Mouse (Mus musculus): ENCODE results near the gene Slc35b1. TPM values are rescaled to one million over a fixed set of nuclear protein-coding genes. Genes with fewer than 3 reads are reported as not detected.

Slc35b1 gene
- polyA plus RNA-seq (2015; fragmentation: Nextera tagmentation; extraction: Ambion mirVana): 121 and 127 TPM in 2 replicates

DNA sequence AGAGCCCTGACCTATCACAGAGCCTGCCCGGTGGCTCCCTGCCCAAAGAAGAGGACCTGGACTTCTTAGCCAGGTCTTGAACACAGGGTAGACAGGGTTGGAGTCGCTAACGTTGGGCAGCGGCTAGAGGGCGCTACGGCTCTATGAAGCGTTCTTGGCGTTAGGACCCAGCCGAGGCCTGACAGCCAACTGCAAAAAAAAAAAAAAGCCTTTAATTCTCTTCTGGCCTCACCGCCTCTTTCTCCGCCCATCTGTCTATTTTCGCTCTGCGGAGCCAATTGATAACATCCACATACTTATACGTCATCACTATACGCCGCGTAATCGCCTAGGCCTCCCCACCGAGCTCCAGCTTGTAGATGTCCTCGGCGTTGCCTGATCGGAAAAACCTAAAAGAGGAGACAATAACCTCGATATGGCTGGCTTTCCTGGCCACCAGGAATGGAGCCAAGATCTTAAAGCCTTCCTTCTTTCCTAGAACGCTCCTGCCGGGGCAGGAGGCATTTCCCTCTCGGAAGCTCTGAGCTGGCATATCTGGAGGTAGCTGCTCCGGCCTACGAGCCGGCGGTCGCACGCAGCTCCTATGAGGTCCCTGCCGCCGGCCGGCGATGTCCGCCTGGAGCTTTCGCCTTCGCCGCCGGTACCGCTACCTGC is at the start of gene Slc35b1:
Gene Slc35b1 (plus strand): TSS at position 374 of the 654 bp plus-strand sequence.
- peak; percentile 96 for ATAC-seq (ENCODE audit: low FRiP score, low read depth)
- under 1% methylated on average over 42 of the region's 42 CpGs for WGBS
- Histone ChIP-seq H3K9ac (peak within 1 kb of the TSS; percentile 88), H3K27me3 (no peaks in the 10 kb centered on the region), H3K4me1 (peaks cover 12% of the 10 kb centered on the region), H3K27ac (peak within 1 kb of the TSS; percentile 82), H3K4me2 (replicated peaks) (peak within 1 kb of the TSS; percentile 74), H3K36me3 (peaks cover 63% of the 10 kb centered on the region), H3K9me3 (no peaks in the 10 kb centered on the region), H3K4me3 (peak within 1 kb of the TSS; percentile 94)

DNA sequence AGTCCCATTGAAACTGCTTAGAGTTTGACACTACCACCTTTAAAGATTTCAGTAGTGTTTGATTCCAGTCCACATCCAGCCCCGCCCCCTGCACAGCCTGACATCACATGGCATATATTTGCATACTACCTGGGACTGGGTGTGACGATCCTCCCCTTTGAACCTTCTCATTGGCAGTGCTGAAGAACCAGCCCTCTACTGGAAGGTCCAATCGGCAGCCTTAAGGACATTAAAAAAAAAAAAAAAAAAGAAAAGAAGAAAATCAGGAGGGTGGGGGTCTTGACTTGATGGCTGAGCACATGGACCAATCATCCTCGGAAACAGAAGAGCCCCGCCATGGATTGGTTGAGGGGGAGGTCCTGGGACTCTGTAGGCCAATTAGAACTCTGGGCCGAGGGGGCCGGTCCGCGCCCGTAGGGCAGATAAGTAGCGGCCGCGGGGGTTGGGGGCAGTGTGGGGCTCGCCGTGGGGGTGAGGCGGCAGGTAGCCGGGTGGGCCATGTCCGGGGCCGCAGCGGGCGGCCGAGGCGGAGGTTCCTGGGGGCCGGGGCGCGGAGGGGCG is 47.8 kb upstream of the Slc35b1 start, which contains the start of gene Fam117a:
Gene Fam117a (plus strand): TSS at position 451 of the 561 bp plus-strand sequence.
- peak within 1 kb of the TSS; percentile 72 for H3K27ac ChIP-seq
- H3K9me3 ChIP-seq: no peaks in the 10 kb centered on the region
- no peaks in the 10 kb centered on the region for H3K27me3 ChIP-seq
- peak within 1 kb of the TSS; percentile 94 for H3K4me3 ChIP-seq
- peak; percentile 99 for ATAC-seq (ENCODE audit: low FRiP score, low read depth)
- H3K36me3 ChIP-seq: no peaks in the 10 kb centered on the region
- under 1% methylated on average over 26 of the region's 27 CpGs for WGBS
- peaks cover 41% of the 10 kb centered on the region for H3K4me1 ChIP-seq
- peak within 1 kb of the TSS; percentile 78 for H3K4me2 ChIP-seq (replicated peaks)
- H3K9ac ChIP-seq: peak within 1 kb of the TSS; percentile 88

DNA sequence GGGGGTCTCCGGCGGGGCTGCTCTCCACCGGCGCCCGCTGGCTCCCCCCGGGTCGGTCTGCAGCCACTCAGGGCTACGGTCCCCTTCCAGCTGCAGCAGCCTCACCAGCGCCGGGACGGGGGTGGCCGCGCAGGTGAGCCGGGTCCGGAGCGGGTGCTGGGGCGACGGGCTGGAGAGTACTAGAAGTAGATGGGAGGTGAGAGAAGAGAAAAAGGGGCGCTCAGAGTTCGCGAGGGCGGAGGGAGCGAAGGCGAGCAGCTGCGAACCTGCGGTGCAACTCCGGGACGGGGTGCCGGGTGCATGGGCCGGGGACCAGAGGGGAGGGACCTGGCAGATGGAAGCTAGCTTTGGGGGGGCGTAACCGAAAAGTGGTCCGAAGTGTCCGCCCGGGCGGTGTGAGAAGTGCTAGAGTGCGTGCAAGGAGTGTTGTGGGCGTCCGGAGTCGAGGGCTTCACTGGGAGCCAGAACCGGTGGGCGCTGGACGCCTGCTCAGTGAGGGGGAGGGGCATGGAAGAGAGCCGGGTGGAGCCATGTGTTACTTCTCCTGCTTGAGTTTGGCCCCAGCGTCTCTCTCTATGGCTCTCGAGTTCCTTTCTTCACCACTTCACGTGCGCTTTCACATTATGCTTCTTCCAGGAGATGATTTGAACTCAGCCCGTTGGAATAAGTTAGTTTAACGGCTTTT is 47.2 kb upstream of the Slc35b1 start:
- Histone ChIP-seq H3K4me3 (peak overlapping the region; percentile 94), H3K27me3 (no peaks in the 10 kb centered on the region), H3K4me1 (peaks cover 41% of the 10 kb centered on the region), H3K9ac (peak overlapping the region; percentile 88), H3K4me2 (replicated peaks) (peak overlapping the region; percentile 78), H3K27ac (peak overlapping the region; percentile 72), H3K9me3 (no peaks in the 10 kb centered on the region), H3K36me3 (no peaks in the 10 kb centered on the region)
- ATAC-seq (ENCODE audit: low FRiP score, low read depth): peak; percentile 58
- under 1% methylated on average over 50 of the region's 50 CpGs for WGBS

DNA sequence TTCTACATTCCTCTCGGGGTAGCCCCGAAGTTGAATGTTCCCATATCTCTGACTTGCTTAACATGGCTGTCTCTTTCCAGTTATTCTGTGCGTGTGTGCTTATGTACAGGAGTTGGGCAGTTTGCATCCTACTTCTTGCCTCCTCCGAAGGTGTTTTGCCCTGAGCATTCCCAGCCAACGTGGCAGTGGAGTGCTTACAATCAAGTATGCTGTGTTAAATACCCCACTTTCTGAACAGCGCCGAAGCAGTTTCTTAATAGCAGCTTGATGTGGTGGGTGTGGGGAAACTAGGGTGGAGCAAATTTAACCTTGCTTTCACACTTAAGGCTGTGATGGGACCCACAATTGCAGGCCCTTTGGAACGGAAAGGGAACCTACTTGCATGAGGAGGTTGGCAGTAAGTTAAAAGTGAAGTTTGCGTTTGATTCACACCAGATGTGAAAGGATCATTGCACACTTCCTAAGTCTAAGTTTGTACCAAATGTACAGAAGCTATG is 46.6 kb upstream of the Slc35b1 start:
- H3K4me3 ChIP-seq: peak overlapping the region; percentile 94
- no peaks in the 10 kb centered on the region for H3K36me3 ChIP-seq
- peaks cover 44% of the 10 kb centered on the region for H3K4me1 ChIP-seq
- peak overlapping the region; percentile 72; the same call in 1 of the 2 replicates for H3K27ac ChIP-seq
- 3% methylated on average over 9 of the region's 9 CpGs for WGBS
- H3K27me3 ChIP-seq: no peaks in the 10 kb centered on the region
- H3K4me2 ChIP-seq (replicated peaks): peak overlapping the region; percentile 78
- peak overlapping the region; percentile 88 for H3K9ac ChIP-seq
- no peaks in the 10 kb centered on the region for H3K9me3 ChIP-seq
- ATAC-seq (ENCODE audit: low FRiP score, low read depth): no peak

DNA sequence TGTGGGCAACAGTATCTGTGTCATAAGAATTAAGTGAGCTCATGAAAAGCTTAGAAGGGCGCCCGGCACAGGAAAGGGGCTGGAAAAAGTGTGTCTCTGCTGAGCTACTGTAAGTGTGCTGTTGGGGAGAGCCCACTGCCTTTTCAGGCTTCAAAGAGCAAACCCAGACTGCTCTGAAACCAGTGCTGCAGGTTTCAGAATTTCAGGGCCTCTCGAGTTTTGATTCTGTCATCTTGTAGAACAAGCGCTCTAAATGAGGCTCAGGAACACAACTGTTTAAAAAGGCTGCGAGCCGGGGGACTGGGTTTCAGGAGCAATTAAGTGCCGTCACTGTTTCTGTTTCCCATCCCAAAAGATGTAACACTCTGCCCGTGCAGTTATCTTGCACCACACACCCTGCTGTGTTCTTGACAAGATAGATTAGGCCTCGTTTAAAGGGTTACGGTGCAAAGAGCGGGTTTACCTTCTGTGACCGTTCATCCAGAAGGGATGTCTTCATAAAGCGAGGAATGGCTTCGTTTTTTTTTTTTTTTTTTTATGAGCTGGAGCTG is 44.9 kb upstream of the Slc35b1 start:
- peaks cover 61% of the 10 kb centered on the region for H3K4me1 ChIP-seq
- H3K9ac ChIP-seq: peak overlapping the region; percentile 15; the same call in 1 of the 2 replicates
- H3K4me2 ChIP-seq (replicated peaks): peak overlapping the region; percentile 78
- no peaks in the 10 kb centered on the region for H3K27me3 ChIP-seq
- H3K36me3 ChIP-seq: no peaks in the 10 kb centered on the region
- H3K4me3 ChIP-seq: peak overlapping the region; percentile 94
- H3K27ac ChIP-seq: peak overlapping the region; percentile 76; the same call in 1 of the 2 replicates
- no peaks in the 10 kb centered on the region for H3K9me3 ChIP-seq
- ATAC-seq (ENCODE audit: low FRiP score, low read depth): no peak
- 7% methylated on average over 14 of the region's 14 CpGs for WGBS

DNA sequence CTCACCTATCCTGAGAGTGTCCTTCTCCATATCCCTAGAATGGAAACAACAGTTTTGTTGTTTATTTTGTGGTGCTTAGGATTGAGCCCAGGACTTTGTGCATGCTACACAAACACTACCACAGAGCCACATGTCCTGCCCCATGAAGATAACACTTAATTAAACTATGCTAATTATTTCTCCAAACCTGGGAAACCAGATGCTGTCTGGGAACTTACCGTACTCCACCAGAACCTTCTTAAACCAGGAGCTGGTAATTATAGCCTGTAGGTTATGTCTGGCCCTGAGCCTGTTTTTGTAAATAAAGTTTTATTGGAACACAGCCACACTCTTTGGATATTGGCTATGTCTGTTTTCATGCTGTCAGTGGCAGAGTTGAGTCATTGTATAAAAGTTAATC is 44.2 kb upstream of the Slc35b1 start:
- WGBS: 33% methylated on average over 1 of the region's 1 CpGs
- Histone ChIP-seq H3K9me3 (no peaks in the 10 kb centered on the region), H3K4me2 (replicated peaks) (peak overlapping the region; percentile 78), H3K4me1 (peaks cover 67% of the 10 kb centered on the region), H3K36me3 (no peaks in the 10 kb centered on the region), H3K27me3 (no peaks in the 10 kb centered on the region), H3K4me3 (0 out of 2 replicates have a peak overlapping the region, but pooled peaks have one; percentile 94), H3K27ac (peak overlapping the region; percentile 76; the same call in 1 of the 2 replicates), H3K9ac (0 out of 2 replicates have a peak overlapping the region, but pooled peaks have one; percentile 15)
- ATAC-seq (ENCODE audit: low FRiP score, low read depth): no peak

DNA sequence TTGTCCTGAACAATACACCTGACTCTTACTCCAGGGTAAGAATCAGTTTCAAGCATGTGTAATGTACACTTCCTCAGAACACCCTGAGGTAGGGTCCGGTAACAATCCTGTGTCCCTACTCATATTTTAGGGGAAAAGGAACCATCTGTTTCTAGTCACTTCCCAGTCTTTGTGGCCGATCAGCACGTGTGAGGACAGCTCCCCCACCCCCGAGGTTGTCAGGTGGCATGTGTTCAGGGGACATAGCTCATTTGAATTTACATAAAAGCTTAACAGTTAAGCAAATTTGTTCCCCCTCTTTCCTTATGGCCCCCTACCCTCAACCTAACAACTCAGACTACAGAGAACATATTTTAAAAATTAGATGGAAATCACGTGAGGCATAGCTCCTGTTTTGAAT is 43.8 kb upstream of the Slc35b1 start:
- peak overlapping the region; percentile 76; the same call in 1 of the 2 replicates for H3K27ac ChIP-seq
- no peaks in the 10 kb centered on the region for H3K36me3 ChIP-seq
- 17% methylated on average over 5 of the region's 5 CpGs for WGBS
- H3K4me3 ChIP-seq: 0 out of 2 replicates have a peak overlapping the region, but pooled peaks have one; percentile 94
- no peak overlapping the region for H3K9ac ChIP-seq
- ATAC-seq (ENCODE audit: low FRiP score, low read depth): no peak
- H3K27me3 ChIP-seq: no peaks in the 10 kb centered on the region
- no peaks in the 10 kb centered on the region for H3K9me3 ChIP-seq
- H3K4me2 ChIP-seq (replicated peaks): peak overlapping the region; percentile 78; the same call in 1 of the 2 replicates
- peaks cover 69% of the 10 kb centered on the region for H3K4me1 ChIP-seq

DNA sequence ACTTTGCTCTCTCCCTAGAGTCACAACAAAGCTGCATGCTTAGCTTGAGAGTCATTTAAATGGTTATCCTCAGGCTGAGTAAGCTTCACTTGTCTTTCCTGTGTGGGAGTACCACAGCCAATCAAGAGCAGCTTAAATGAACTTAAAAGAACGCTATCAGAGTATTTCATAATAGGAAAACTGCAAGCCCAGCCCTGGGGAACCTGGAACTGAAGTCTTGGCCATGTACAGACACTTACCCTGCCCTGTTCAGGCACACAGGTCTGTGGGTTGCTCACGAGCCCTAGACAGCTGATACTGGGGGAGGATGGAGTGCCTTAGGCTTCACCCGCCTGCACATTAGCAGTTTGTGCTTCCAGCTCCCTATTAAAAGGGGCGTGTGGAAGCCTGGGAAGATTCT is 41.3 kb upstream of the Slc35b1 start:
- WGBS: 53% methylated on average over 4 of the region's 4 CpGs
- Histone ChIP-seq H3K27ac (no peak overlapping the region), H3K36me3 (peaks cover 14% of the 10 kb centered on the region), H3K27me3 (no peaks in the 10 kb centered on the region), H3K9me3 (no peaks in the 10 kb centered on the region), H3K4me1 (peaks cover 57% of the 10 kb centered on the region), H3K4me3 (no peak overlapping the region), H3K9ac (no peak overlapping the region), H3K4me2 (replicated peaks) (no peak overlapping the region)
- no peak for ATAC-seq (ENCODE audit: low FRiP score, low read depth)

DNA sequence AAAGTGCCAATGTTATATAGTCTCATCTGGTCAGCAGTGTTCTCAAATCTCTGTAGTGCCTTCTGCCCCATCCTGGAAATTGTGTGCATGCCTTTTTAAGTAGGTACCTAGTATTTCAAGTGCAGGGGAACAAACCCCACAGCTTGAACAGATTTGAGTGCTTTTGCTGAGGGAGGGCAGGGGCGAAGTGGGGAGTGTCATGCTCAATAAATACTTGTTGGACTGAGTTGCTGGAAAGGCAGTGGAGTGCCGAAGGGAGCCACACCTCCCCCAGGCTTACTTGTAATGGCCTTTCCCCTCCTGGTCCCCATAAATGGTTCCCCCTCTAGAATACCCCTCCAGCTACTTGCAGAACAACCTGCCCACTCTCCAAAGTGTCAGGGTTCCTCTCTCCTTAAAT is 40.3 kb upstream of the Slc35b1 start:
- Histone ChIP-seq H3K4me1 (peaks cover 47% of the 10 kb centered on the region), H3K27ac (no peak overlapping the region; the same call in 1 of the 2 replicates), H3K27me3 (no peaks in the 10 kb centered on the region), H3K36me3 (peaks cover 24% of the 10 kb centered on the region), H3K9me3 (no peaks in the 10 kb centered on the region), H3K4me3 (no peak overlapping the region), H3K9ac (0 out of 2 replicates have a peak overlapping the region, but pooled peaks have one; percentile 19), H3K4me2 (replicated peaks) (no peak overlapping the region)
- ATAC-seq (ENCODE audit: low FRiP score, low read depth): no peak
- 21% methylated on average over 2 of the region's 2 CpGs for WGBS

DNA sequence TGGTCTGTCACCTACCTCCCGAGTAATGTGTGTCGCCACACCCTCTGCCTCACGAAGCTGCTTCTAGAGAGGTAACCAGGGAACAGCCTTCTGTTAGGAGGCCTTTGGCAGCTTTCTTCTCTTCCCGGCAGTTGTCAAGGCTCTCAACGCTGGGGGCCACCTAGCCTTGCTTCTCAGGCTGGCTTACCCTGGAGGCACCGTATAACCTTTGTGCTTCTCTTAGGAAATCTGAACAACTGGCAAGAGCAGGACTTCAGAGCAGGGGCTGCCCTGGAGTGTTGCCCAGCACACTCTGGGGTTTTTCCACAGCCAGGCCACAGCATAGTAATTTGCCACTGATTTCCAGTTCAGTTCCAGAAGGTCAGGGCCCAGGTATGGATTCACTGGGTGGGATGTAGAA is 34.2 kb upstream of the Slc35b1 start:
- H3K27me3 ChIP-seq: no peaks in the 10 kb centered on the region
- no peak for ATAC-seq (ENCODE audit: low FRiP score, low read depth)
- no peaks in the 10 kb centered on the region for H3K9me3 ChIP-seq
- peak overlapping the region; percentile 33; the same call in 1 of the 2 replicates for H3K27ac ChIP-seq
- H3K9ac ChIP-seq: no peak overlapping the region
- H3K4me3 ChIP-seq: no peak overlapping the region
- no peak overlapping the region for H3K4me2 ChIP-seq (replicated peaks)
- H3K4me1 ChIP-seq: peaks cover 9% of the 10 kb centered on the region
- peaks cover 34% of the 10 kb centered on the region for H3K36me3 ChIP-seq
- 58% methylated on average over 6 of the region's 6 CpGs for WGBS

DNA sequence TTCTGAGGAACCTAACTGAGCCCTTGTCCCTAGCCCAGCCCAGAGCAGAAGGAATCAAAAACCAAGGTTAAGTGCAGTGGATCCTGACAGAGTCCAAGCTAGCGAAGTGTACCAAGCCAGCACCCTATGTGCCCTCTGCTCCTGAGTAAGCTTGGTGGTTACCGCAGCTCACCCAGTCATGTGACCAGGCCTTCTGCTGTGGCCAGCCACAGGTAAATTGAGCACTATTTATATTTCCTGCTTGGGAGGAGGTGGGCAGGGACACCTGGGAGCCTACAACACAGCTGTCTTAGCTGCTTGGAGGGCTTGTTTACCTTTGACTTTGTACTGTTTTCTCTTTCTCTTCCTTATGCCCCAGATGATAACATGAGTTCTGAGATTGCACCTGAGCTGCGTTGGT is 33.5 kb upstream of the Slc35b1 start:
- peaks cover 34% of the 10 kb centered on the region for H3K36me3 ChIP-seq
- no peaks in the 10 kb centered on the region for H3K9me3 ChIP-seq
- H3K4me1 ChIP-seq: peaks cover 7% of the 10 kb centered on the region; the same call in 1 of the 2 replicates
- no peak overlapping the region for H3K4me3 ChIP-seq
- no peak for ATAC-seq (ENCODE audit: low FRiP score, low read depth)
- H3K27me3 ChIP-seq: no peaks in the 10 kb centered on the region
- no peak overlapping the region for H3K4me2 ChIP-seq (replicated peaks)
- no peak overlapping the region for H3K9ac ChIP-seq
- no peak overlapping the region for H3K27ac ChIP-seq
- WGBS: 81% methylated on average over 3 of the region's 3 CpGs
